Mouse (Mus musculus) heart, postnatal 0 days (tissue): ENCODE measurements around the gene Galk1.
"Not testable (repeated sequence)": the region's sequence is repeated elsewhere in the genome, so short reads cannot be mapped to it uniquely, and the experiment has no call there.

Source experiments
- CTCF ChIP-seq: IDR thresholded peaks from 2 replicates; pipeline ENCODE4 v1.5.1; 2016; ENCODE audit warnings: antibody characterized with exemption, control low read depth, low read depth
- EP300 ChIP-seq: IDR thresholded peaks from 2 replicates; pipeline ENCODE4 v1.6.1; 2016; ENCODE audit warnings: antibody characterized with exemption, low read depth

- not testable (repeated sequence) for TF ChIP-seq CTCF, EP300
Observed at GRCm38 (mm10) chr11:116018867-116019266, 6.3 kb upstream of the Galk1 start.
